Mouse (Mus musculus) brown adipose tissue, adult 24 weeks (tissue): ENCODE measurements around the gene Vps37c. TPM values are rescaled to one million over a fixed set of nuclear protein-coding genes. Genes with fewer than 3 reads are reported as not detected.

Experiments used
- H3K27ac ChIP-seq: fragments of 200-500 bp; replicated peaks from 2 replicates; pipeline ENCODE4 v1.5.1; 2012; ENCODE audit warnings: low read depth, mild to moderate bottlenecking, low read length
- H3K4me1 ChIP-seq: fragments of 200-500 bp; 2 replicates; pipeline ENCODE4 v1.6.1; 2012; ENCODE audit warnings: low read length, mixed read lengths; ENCODE audit not compliant: control insufficient read depth, insufficient read depth, insufficient read length
- H3K4me3 ChIP-seq: fragments of 200-500 bp; 2 replicates; pipeline ENCODE4 v1.5.1; 2012; ENCODE audit warnings: low read depth, mild to moderate bottlenecking, low read length, moderate library complexity; ENCODE audit not compliant: insufficient read depth
- polyA plus RNA-seq: library from polyadenylated mRNA; stranded (reverse); fragments of >200 nt; gene quantifications from 2 replicates; pipeline ENCODE4 v1.2.4, GENCODE M21; 2012; ENCODE audit not compliant: missing spikeins, insufficient read depth, insufficient read length

Vps37c gene
- polyA plus RNA-seq, 1 experiment = 8.5 TPM

DNA sequence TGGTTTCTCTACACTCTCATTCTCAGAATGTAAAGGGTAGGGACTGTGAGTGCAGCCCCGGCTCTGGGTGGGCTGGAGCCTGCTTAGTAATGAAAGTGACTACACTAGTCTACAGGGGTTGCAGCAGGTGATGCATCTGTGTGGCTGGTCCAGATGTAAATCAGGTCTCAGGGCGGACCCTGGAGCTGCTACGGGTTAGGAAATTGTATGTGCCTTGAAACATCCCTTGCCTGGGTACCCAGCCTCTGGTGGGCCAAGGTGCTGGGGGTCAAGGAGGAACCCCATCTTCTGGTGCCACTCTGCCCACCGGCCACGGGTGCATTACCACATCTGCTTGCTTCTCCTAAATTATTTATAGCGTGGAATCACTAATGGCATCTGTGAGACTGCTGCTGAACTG is 25.6 kb downstream of the Vps37c start:
- Histone ChIP-seq H3K27ac (no peak overlapping the region), H3K4me1 (no peaks in the 10 kb centered on the region), H3K4me3 (no peak overlapping the region)

GRCm38 (mm10) chr19:10714682-10715475 is 26.3 kb downstream of the Vps37c start:
- Histone ChIP-seq H3K27ac (no peak overlapping the region), H3K4me1 (no peaks in the 10 kb centered on the region), H3K4me3 (no peak overlapping the region)

GRCm38 (mm10) chr19:10715476-10715875 is 26.9 kb downstream of the Vps37c start:
- H3K4me1 ChIP-seq = no peaks in the 10 kb centered on the region
- H3K27ac ChIP-seq = no peak overlapping the region
- no peak overlapping the region for H3K4me3 ChIP-seq

GRCm38 (mm10) chr19:10718251-10718775 is 29.8 kb downstream of the Vps37c start:
- Histone ChIP-seq H3K4me3 (no peak overlapping the region), H3K27ac (no peak overlapping the region), H3K4me1 (no peaks in the 10 kb centered on the region)

- H3K4me3 ChIP-seq = no peak overlapping the region
- H3K4me1 ChIP-seq = no peaks in the 10 kb centered on the region
- no peak overlapping the region for H3K27ac ChIP-seq
Observed at GRCm38 (mm10) chr19:10719751-10720150, 31.2 kb downstream of the Vps37c start.

- Histone ChIP-seq H3K27ac (no peak overlapping the region), H3K4me1 (no peaks in the 10 kb centered on the region), H3K4me3 (no peak overlapping the region)
Observed at GRCm38 (mm10) chr19:10720524-10720923, 32.0 kb downstream of the Vps37c start.

- H3K27ac ChIP-seq = no peak overlapping the region
- H3K4me1 ChIP-seq = no peaks in the 10 kb centered on the region
- no peak overlapping the region for H3K4me3 ChIP-seq
Observed at GRCm38 (mm10) chr19:10721064-10721463, 32.5 kb downstream of the Vps37c start.

DNA sequence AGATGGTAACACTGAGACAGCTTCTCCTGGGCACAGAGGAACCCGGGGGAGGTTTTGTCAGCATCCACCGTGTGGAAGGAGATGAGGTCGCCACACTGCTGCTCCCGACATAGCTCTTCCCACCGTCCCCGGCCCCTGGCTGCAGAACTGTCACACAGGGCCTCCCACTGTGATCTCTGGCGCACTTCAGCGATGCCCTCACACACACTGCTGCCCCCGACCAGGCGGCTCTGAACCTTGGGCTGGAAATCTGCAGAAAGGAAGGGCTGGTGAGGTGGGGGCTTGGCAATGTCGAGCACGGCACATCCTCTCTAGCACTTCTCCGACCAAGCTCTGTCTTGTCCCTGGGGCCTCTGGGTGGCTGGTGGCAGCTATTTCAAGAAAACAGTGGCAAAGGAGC is 34.5 kb downstream of the Vps37c start:
- H3K4me1 ChIP-seq = no peaks in the 10 kb centered on the region
- H3K27ac ChIP-seq = no peak overlapping the region
- H3K4me3 ChIP-seq = no peak overlapping the region

DNA sequence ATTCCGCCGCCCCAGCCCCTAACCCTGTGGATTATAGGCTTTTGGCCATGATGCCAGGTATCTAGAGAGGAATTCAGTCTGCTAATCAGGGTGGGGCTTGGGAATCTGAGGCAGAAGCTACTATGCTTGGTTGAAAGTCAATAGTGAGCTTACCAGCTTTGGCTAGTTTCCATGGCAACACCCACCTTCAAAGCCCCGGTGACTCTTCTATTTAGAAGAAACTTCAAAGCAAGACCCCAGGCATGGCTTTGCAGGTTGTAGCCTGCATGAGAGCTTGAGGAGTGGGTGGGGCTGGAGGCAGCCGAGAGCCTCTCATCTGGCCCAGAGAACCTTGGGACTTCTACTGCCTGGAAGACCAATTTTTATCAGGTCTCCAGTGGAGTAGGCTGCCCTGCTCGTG is 35.1 kb downstream of the Vps37c start:
- Histone ChIP-seq H3K4me3 (no peak overlapping the region), H3K4me1 (no peaks in the 10 kb centered on the region), H3K27ac (no peak overlapping the region)

DNA sequence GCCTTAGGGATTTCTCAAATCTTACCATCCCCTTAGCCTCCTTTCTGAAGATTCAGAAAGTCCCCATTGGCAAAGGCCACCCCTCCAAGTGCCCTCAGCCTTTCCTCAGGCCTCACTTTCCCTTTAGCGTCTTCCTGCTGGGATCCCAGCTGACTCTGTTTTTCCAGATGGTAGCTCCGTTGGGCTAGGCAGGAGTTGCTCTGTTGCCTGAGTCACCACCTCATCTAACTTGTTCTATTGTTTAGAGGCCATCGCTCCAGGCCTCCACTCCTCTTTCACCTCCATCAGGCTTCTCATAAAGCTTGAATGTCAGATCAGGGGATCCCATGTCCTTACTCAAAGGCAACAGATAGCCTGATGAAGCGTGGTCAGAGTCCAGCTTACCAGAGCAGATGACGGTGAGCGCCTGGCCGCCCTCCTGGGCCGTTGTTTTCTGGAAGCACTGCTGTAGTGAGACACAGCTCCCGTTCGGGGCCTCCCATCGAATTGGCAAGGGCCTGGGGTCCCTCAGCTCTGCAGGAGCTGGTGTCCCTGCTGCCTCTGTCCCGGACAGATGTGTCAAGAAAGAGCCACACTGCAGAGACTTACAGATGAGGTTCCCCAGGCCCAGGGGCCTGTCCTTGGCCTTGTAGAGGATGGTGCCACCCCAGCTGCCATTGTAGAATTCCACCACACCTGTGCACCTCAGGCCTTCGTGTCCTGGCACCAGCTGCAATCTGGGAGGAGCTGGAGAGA is 36.3 kb downstream of the Vps37c start:
- Histone ChIP-seq H3K27ac (no peak overlapping the region), H3K4me3 (no peak overlapping the region), H3K4me1 (no peaks in the 10 kb centered on the region)

GRCm38 (mm10) chr19:10729889-10730288 is 41.4 kb downstream of the Vps37c start:
- Histone ChIP-seq H3K27ac (no peak overlapping the region), H3K4me3 (no peak overlapping the region), H3K4me1 (no peaks in the 10 kb centered on the region)

- Histone ChIP-seq H3K27ac (no peak overlapping the region), H3K4me1 (no peaks in the 10 kb centered on the region), H3K4me3 (no peak overlapping the region)
Observed at GRCm38 (mm10) chr19:10730469-10730868, 41.9 kb downstream of the Vps37c start.

GRCm38 (mm10) chr19:10731975-10732374 is 43.4 kb downstream of the Vps37c start:
- Histone ChIP-seq H3K4me1 (no peaks in the 10 kb centered on the region), H3K27ac (no peak overlapping the region), H3K4me3 (no peak overlapping the region)

DNA sequence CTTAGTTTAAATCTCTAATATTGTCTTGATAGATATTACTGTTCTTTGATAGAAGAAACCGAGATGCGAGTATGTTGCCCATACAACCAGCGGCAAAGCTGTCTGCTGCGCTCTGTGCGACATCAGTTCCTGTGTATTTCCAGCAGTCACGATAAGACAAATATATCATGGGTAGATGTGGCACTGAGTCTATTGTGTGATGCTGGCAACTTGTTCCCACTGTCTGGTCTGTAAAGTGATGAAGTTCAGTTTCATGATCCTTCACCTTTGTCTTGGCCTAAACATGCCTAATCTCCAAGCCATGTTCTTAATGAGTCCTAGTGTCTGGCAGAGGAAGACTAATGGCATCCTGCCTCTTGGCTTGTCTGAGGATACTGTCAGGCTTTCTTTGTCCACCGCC is 44.2 kb downstream of the Vps37c start:
- Histone ChIP-seq H3K27ac (no peak overlapping the region), H3K4me1 (no peaks in the 10 kb centered on the region), H3K4me3 (no peak overlapping the region)

DNA sequence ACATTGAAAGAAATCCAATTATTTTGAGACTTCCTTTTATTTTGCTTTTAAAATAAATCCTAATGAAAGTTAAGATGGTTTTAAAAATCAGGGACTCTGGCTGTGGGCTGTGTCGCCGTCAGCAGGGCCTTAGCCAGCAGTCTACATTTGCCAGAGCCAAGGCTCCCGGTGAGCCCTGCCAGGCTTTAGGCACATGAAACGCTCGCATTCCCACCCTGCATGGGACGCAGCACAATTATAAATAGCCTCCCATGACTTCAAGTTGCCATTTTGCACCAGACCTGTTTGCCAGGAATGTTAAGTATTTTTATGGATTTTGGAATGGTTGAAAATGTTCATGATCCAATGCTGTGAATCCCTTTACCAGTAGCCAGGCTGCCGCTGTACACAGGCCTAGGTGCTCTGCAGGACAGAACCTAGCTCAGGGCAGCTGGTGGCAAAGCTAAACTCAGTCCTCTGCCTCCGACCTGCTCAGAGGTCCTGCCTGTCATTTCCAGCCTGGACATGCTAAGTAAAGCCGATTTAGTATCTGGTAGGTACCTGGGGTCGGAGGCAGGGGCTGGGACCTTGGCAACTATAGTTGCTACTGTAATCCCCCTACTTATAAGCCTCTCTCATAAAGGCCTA is 45.1 kb downstream of the Vps37c start:
- Histone ChIP-seq H3K27ac (no peak overlapping the region), H3K4me1 (no peaks in the 10 kb centered on the region)

More for the DNA sequence above, 45.1 kb downstream of the Vps37c start:
- no peak overlapping the region for H3K4me3 ChIP-seq
